Mouse (Mus musculus): ENCODE measurements around the gene Aldh18a1. TPM values are rescaled to one million over a fixed set of nuclear protein-coding genes. Genes with fewer than 3 reads are reported as not detected.
"Not testable (repeated sequence)": the region's sequence is repeated elsewhere in the genome, so short reads cannot be mapped to it uniquely, and the experiment has no call there.

Gene Aldh18a1
- polyA plus RNA-seq, 1 experiment, result 25.3 TPM

- H3K27ac ChIP-seq (ENCODE audit: insufficient read depth, low read length), result no peak overlapping the region
- H3K4me1 ChIP-seq (ENCODE audit: control insufficient read depth, insufficient read depth, low read length), result no peaks in the 10 kb centered on the region
- H3K27me3 ChIP-seq (ENCODE audit: control insufficient read depth, insufficient read depth, low read length), result no peaks in the 10 kb centered on the region
- DNase-seq, result no peak
- TF ChIP-seq POLR2A (IDR thresholded peaks at IDR 0.05; ENCODE audit: borderline replicate concordance, insufficient read depth, low read length) (no peak), CTCF (IDR thresholded peaks at IDR 0.05; ENCODE audit: borderline replicate concordance, insufficient read depth, low read depth, low read length) (no peak)
- H3K4me3 ChIP-seq (replicated peaks; ENCODE audit: insufficient read depth, low read depth, low read length), result no peak overlapping the region
These were observed 40.7 kb upstream of the Aldh18a1 start for GRCm38 (mm10) chr19:40628950-40629349.

DNA sequence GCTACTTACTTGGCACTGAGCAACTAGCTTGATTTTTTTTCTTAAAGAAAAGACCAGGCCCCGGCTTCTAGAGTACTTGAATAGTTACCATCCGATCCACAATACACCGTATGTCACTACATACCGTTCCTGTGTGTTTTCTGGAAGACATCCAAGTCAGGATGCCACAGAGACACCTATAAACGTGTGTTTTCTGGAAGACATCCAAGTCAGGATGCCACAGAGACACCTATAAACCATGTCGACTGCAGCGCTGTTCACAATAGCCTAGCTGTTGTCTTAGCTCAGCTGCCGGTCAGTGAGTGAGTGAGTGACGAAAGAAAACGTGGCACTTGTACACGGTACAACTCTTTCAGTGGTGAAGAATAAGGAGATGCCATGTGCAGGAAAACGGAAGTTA is 37.7 kb upstream of the Aldh18a1 start:
- TF ChIP-seq POLR2A (IDR thresholded peaks at IDR 0.05; ENCODE audit: borderline replicate concordance, insufficient read depth, low read length), result no peak
- TF ChIP-seq CTCF (IDR thresholded peaks at IDR 0.05; ENCODE audit: borderline replicate concordance, insufficient read depth, low read depth, low read length), result no peak
- Histone ChIP-seq H3K27me3 (ENCODE audit: control insufficient read depth, insufficient read depth, low read length) (no peaks in the 10 kb centered on the region; the same call in 1 of the 2 replicates), H3K27ac (ENCODE audit: insufficient read depth, low read length) (no peak overlapping the region), H3K4me3 (replicated peaks; ENCODE audit: insufficient read depth, low read depth, low read length) (no peak overlapping the region), H3K4me1 (ENCODE audit: control insufficient read depth, insufficient read depth, low read length) (no peaks in the 10 kb centered on the region)
- DNase-seq, result no peak
- WGBS, result 64% methylated on average over 12 of the region's 12 CpGs

DNA sequence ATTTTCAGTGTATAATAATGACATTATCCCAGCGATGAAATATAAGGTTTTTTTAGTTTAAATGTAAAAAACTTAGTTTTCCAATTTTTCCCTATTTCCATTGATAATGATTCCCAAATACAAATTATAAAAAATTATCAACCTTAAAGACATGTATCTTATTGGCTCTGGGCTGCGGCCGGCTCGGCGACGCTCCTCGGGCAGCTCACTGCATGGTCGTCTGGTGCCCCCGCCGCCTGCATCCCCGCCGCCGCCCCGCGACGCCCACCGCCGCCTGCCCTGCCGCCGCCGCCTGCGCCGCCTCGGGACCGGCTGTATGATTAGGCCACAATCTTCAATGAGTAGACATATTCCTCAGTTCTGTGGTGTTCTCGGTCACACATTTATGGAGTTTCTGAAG is 33.4 kb upstream of the Aldh18a1 start:
- H3K27me3 ChIP-seq (ENCODE audit: control insufficient read depth, insufficient read depth, low read length); DNase-seq; H3K4me3 ChIP-seq (replicated peaks; ENCODE audit: insufficient read depth, low read depth, low read length); H3K27ac ChIP-seq (ENCODE audit: insufficient read depth, low read length); H3K4me1 ChIP-seq (ENCODE audit: control insufficient read depth, insufficient read depth, low read length): not testable (repeated sequence)
- 62% methylated on average over 8 of the region's 26 CpGs for WGBS

DNA sequence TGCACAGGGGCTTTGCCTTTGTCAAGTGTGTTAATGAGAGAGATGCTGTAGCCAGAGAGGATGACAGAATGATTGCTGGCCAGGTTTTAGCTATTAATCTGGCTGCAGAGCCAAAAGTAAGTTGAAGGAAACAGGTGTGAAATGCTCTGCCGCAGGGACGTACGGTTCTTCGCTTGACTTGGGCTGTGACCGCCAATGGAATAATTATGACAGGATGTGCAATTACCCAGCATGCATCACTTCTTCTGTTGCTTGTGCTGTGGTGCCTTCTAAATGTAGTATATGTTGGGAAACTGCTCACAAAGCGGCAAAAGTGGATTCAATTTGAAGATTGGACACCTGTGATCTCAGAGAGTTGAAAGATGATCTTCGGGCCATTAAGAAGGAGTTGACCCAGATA is 27.8 kb upstream of the Aldh18a1 start:
- Histone ChIP-seq H3K27me3 (ENCODE audit: control insufficient read depth, insufficient read depth, low read length) (no peaks in the 10 kb centered on the region; the same call in 1 of the 2 replicates), H3K27ac (ENCODE audit: insufficient read depth, low read length) (no peak overlapping the region), H3K4me3 (replicated peaks; ENCODE audit: insufficient read depth, low read depth, low read length) (no peak overlapping the region), H3K4me1 (ENCODE audit: control insufficient read depth, insufficient read depth, low read length) (no peaks in the 10 kb centered on the region)
- no peak for DNase-seq
- WGBS, result 72% methylated on average over 7 of the region's 7 CpGs
- TF ChIP-seq CTCF (IDR thresholded peaks at IDR 0.05; ENCODE audit: borderline replicate concordance, insufficient read depth, low read depth, low read length) (no peak), POLR2A (IDR thresholded peaks at IDR 0.05; ENCODE audit: borderline replicate concordance, insufficient read depth, low read length) (no peak)

DNA sequence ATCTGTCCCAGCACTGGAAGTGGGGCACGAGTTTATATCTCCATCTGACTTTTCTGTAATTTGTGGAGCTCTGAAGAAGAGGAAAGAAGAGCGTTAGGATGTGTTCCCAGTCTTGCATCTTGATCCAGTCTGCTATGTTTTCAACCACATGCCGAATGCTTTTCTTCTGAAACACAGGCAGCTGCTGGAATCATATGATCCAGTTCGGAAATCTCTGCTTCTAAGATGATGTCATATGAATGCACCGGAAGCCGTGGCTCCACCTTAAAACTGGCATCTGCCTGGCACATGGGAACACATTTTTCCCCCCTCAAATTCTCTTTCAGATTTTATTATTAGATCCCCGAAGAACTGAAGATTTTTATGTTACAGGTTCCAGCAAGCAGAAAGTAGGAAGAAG is 26.5 kb upstream of the Aldh18a1 start:
- TF ChIP-seq POLR2A (IDR thresholded peaks at IDR 0.05; ENCODE audit: borderline replicate concordance, insufficient read depth, low read length) (no peak), CTCF (IDR thresholded peaks at IDR 0.05; ENCODE audit: borderline replicate concordance, insufficient read depth, low read depth, low read length) (no peak)
- Histone ChIP-seq H3K27me3 (ENCODE audit: control insufficient read depth, insufficient read depth, low read length) (no peaks in the 10 kb centered on the region), H3K27ac (ENCODE audit: insufficient read depth, low read length) (no peak overlapping the region), H3K4me1 (ENCODE audit: control insufficient read depth, insufficient read depth, low read length) (no peaks in the 10 kb centered on the region), H3K4me3 (replicated peaks; ENCODE audit: insufficient read depth, low read depth, low read length) (no peak overlapping the region)
- no peak for DNase-seq
- WGBS, result 75% methylated on average over 7 of the region's 7 CpGs

DNA sequence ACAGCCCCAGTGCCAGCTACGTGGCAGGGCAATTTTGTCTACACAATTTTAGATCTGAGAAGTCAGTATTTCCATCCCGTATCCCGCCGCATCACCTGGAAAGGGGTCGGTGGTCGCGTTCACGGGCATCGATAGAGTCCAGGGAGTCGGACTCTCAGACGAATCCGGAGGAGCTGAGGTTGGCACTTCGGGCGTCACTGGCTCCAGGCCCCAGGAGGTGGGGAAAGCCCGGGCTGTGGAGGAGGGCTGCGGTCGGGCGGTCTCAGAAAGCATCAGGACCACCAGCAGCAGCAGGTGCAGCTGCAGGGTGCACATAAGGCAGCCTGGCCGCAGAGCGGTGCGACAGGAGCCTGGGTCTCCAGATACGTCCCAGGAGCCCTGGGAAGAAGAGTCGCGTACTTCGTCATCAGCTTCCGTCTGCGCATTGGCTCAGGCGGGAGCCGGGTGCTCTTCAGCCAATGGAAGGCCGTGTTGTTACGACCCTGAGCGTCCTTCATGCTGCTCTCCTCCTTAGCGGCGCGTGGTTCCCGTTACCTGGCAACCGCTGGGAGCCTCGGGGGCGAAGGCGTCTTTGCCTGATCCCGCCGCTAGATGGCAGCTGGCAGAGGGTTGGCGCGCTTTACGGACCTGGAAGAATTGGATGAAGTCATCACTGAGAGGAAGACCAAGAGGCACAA is 23.7 kb upstream of the Aldh18a1 start, which contains the start of the genes Tctn3 and Entpd1:
Gene Tctn3, minus strand, starts transcription at position 404 of the 677 bp plus-strand sequence.
Gene Entpd1, plus strand, starts transcription at position 537 of the 677 bp plus-strand sequence.
- no peaks in the 10 kb centered on the region for H3K27me3 ChIP-seq (ENCODE audit: control insufficient read depth, insufficient read depth, low read length)
- peak; percentile 97 for DNase-seq
- TF ChIP-seq CTCF (IDR thresholded peaks at IDR 0.05; ENCODE audit: borderline replicate concordance, insufficient read depth, low read depth, low read length), result peak; percentile 82
- peak; percentile 76; the same call in 1 of the 2 replicates for TF ChIP-seq POLR2A (IDR thresholded peaks at IDR 0.05; ENCODE audit: borderline replicate concordance, insufficient read depth, low read length)
- H3K4me1 ChIP-seq (ENCODE audit: control insufficient read depth, insufficient read depth, low read length), result no peaks in the 10 kb centered on the region
- under 1% methylated on average over 45 of the region's 45 CpGs for WGBS
- H3K4me3 ChIP-seq (replicated peaks; ENCODE audit: insufficient read depth, low read depth, low read length), result peak within 1 kb of the TSS; percentile 79
- H3K27ac ChIP-seq (ENCODE audit: insufficient read depth, low read length), result no peak within 1 kb of the TSS

GRCm38 (mm10) chr19:40607676-40608075 is 19.4 kb upstream of the Aldh18a1 start:
- WGBS, result 91% methylated on average over 6 of the region's 6 CpGs
- no peak overlapping the region for H3K4me3 ChIP-seq (replicated peaks; ENCODE audit: insufficient read depth, low read depth, low read length)
- H3K27me3 ChIP-seq (ENCODE audit: control insufficient read depth, insufficient read depth, low read length), result no peaks in the 10 kb centered on the region
- DNase-seq, result no peak
- no peak for TF ChIP-seq POLR2A (IDR thresholded peaks at IDR 0.05; ENCODE audit: borderline replicate concordance, insufficient read depth, low read length)
- no peak for TF ChIP-seq CTCF (IDR thresholded peaks at IDR 0.05; ENCODE audit: borderline replicate concordance, insufficient read depth, low read depth, low read length)
- no peak overlapping the region for H3K27ac ChIP-seq (ENCODE audit: insufficient read depth, low read length)
- no peaks in the 10 kb centered on the region for H3K4me1 ChIP-seq (ENCODE audit: control insufficient read depth, insufficient read depth, low read length)

- WGBS, result 92% methylated on average over 9 of the region's 9 CpGs
These were observed 16.9 kb upstream of the Aldh18a1 start for GRCm38 (mm10) chr19:40605189-40605588.

More at GRCm38 (mm10) chr19:40605189-40605588, 16.9 kb upstream of the Aldh18a1 start:
- Histone ChIP-seq H3K27me3 (ENCODE audit: control insufficient read depth, insufficient read depth, low read length) (no peaks in the 10 kb centered on the region), H3K4me1 (ENCODE audit: control insufficient read depth, insufficient read depth, low read length) (no peaks in the 10 kb centered on the region), H3K4me3 (replicated peaks; ENCODE audit: insufficient read depth, low read depth, low read length) (no peak overlapping the region), H3K27ac (ENCODE audit: insufficient read depth, low read length) (no peak overlapping the region)
- TF ChIP-seq CTCF (IDR thresholded peaks at IDR 0.05; ENCODE audit: borderline replicate concordance, insufficient read depth, low read depth, low read length) (no peak), POLR2A (IDR thresholded peaks at IDR 0.05; ENCODE audit: borderline replicate concordance, insufficient read depth, low read length) (no peak)
- no peak for DNase-seq

All from cerebellum, adult 2 months (tissue).